21 mouse cellular contexts compared by ENCODE assay signal in the genomic region with DNA sequence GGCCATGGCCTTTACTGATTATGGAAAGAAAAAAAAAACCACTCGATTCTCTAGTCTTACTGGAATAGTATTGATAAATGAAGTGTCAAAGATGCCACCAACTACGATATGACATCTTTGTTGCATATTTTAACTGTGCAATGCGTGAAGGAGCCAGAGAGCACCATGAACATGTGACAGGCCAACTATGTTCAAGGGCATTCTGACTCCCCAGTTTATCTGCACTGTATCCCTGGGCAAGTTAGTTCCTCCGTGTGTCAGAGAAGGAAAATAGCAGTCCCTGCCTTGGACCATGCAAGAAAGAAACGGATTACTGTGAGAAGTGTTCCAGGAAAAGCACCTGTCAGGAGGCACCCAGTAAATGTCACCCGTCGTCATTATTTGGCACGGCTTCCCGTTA.
"Had no signal": no experiment of that assay in that cellular context is flagged by ENCODE, and none has a peak within 500 bp of the region (broad histone marks: within the 10 kb centered on the region; RNA-seq: fewer than 3 reads in every experiment).

No protein-coding gene starts in this region.

- H3K27me3 ChIP-seq: limb, embryonic 13.5 days; liver, embryonic 12.5 days; liver, embryonic 15.5 days; lung, embryonic 15.5 days; midbrain, embryonic 12.5 days; neural tube, embryonic 13.5 days; stomach, embryonic 15.5 days had no signal

- H3K4me1 ChIP-seq: limb, embryonic 10.5 days; limb, embryonic 13.5 days; midbrain, embryonic 12.5 days; stomach, embryonic 15.5 days had no signal

- DNase-seq: layer of hippocampus, adult 9-11 months; liver; lung, adult 18-20 months; lung, postnatal 10 days; lung, postnatal 36 days; retina, postnatal 1 day; right cerebral cortex, postnatal 25 days; spleen, adult 18-20 months; thymus, postnatal 25 days had no signal

- H3K27ac ChIP-seq: kidney, postnatal 0 days; layer of hippocampus, adult 2 months; limb, embryonic 10.5 days; limb, embryonic 13.5 days; liver, embryonic 12.5 days; liver, embryonic 15.5 days; lung, embryonic 15.5 days; midbrain, embryonic 12.5 days; neural tube, embryonic 13.5 days; stomach, embryonic 15.5 days had no signal

- H3K9ac ChIP-seq: limb, embryonic 13.5 days; liver, embryonic 12.5 days; liver, embryonic 15.5 days; lung, embryonic 15.5 days; midbrain, embryonic 12.5 days; neural tube, embryonic 13.5 days; stomach, embryonic 15.5 days had no signal

- H3K9me3 ChIP-seq: limb, embryonic 10.5 days; liver, embryonic 12.5 days; liver, embryonic 15.5 days; lung, embryonic 15.5 days; midbrain, embryonic 12.5 days; neural tube, embryonic 13.5 days; stomach, embryonic 15.5 days had no signal

- H3K4me3 ChIP-seq: layer of hippocampus, adult 2 months; limb, embryonic 10.5 days; limb, embryonic 13.5 days; liver, embryonic 12.5 days; liver, embryonic 15.5 days; lung, embryonic 15.5 days; midbrain, embryonic 12.5 days; myocyte; neural tube, embryonic 13.5 days; stomach, embryonic 15.5 days had no signal

- ATAC-seq: liver, embryonic 12.5 days; midbrain, embryonic 16.5 days had no signal

- H3K4me2 ChIP-seq: limb, embryonic 13.5 days; liver, embryonic 12.5 days; liver, embryonic 15.5 days; lung, embryonic 15.5 days; midbrain, embryonic 12.5 days; neural tube, embryonic 13.5 days; stomach, embryonic 15.5 days had no signal
